Mouse (Mus musculus) midbrain, embryonic 11.5 days (tissue): ENCODE measurements around the gene Opcml. TPM values are rescaled to one million over a fixed set of nuclear protein-coding genes. Genes with fewer than 3 reads are reported as not detected.

Source experiments
- ATAC-seq: fragments of 200-750 bp; cut with Nextera tagmentation; 2 replicates; pipeline ENCODE4 v1.8.0; 2017; ENCODE audit warnings: moderate TSS enrichment, moderate library complexity; ENCODE audit not compliant: low FRiP score
- DNase-seq: peaks from one replicate; pipeline ENCODE4 v3.0.0; 2015; ENCODE audit warnings: low spot score; ENCODE audit errors: missing footprints
- H3K27ac ChIP-seq: fragments of 300-500 bp; sonication (generic); 2 replicates; pipeline ENCODE4 v1.5.1; 2014; ENCODE audit warnings: low read depth, low read length
- H3K27me3 ChIP-seq: fragments of 300-500 bp; sonication (generic); 2 replicates; pipeline ENCODE4 v1.6.1; 2014; ENCODE audit warnings: mild to moderate bottlenecking, low read length, moderate library complexity, mixed read lengths; ENCODE audit not compliant: control insufficient read depth, insufficient read depth
- H3K36me3 ChIP-seq: fragments of 300-500 bp; sonication (generic); 2 replicates; pipeline ENCODE4 v1.6.1; 2014; ENCODE audit warnings: mild to moderate bottlenecking, low read length, moderate library complexity, mixed read lengths; ENCODE audit not compliant: control insufficient read depth, insufficient read depth
- H3K4me1 ChIP-seq: fragments of 300-500 bp; sonication (generic); 2 replicates; pipeline ENCODE4 v1.6.1; 2014; ENCODE audit warnings: low read length; ENCODE audit not compliant: control insufficient read depth, insufficient read depth
- H3K4me2 ChIP-seq: fragments of 300-500 bp; sonication (generic); 2 replicates; pipeline ENCODE4 v1.6.1; 2014; ENCODE audit warnings: mild to moderate bottlenecking, moderate library complexity
- H3K4me3 ChIP-seq: fragments of 300-500 bp; sonication (generic); 2 replicates; pipeline ENCODE4 v1.5.1; 2014; ENCODE audit warnings: low read depth, low read length
- H3K9ac ChIP-seq: fragments of 300-500 bp; sonication (generic); 2 replicates; pipeline ENCODE4 v1.6.1; 2014; ENCODE audit warnings: low read length
- H3K9me3 ChIP-seq: fragments of 300-500 bp; sonication (generic); 2 replicates; pipeline ENCODE4 v1.6.1; 2016; ENCODE audit warnings: low read length; ENCODE audit not compliant: control insufficient read depth
- WGBS: fragments of 180-500 bp; shearing (Covaris S2); extraction: QIAGEN DNeasy Blood & Tissue Kit; methylation state at CpG from one replicate; pipeline ENCODE4 v1.1.7; 2014; 5-methylcytosine and 5-hydroxymethylcytosine counted together
- polyA plus RNA-seq: library from polyadenylated mRNA; unstranded; fragments of >200 nt; fragmentation: Nextera tagmentation; extraction: Ambion mirVana; gene quantifications from 2 replicates; pipeline ENCODE4 v1.2.1, GENCODE M21; 2014

Gene Opcml
- polyA plus RNA-seq, 1 experiment from 2014 or later = 3.2 TPM

DNA sequence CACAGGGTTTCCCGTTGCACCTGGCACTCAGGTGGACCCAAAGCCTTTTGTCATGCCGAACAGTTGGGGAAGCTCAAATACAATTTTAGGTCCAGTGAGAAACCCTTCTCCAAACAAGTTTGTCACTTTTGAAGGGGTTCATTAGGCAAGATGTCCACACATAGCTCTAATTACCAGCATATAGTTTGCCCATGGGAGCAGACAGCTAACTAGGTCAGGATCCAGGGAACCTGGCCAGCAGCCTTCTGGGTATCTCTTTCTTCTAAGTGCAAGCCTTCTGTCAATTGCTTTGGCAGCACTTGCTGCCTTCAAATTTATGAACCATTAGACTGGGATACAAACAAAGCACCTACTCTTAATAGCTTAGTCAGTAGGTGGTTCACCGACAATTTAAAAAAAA lies 653.9 kb downstream of the Opcml start:
- Histone ChIP-seq H3K27ac (no peak overlapping the region), H3K4me2 (no peak overlapping the region), H3K9me3 (no peaks in the 10 kb centered on the region), H3K4me1 (no peaks in the 10 kb centered on the region), H3K27me3 (no peaks in the 10 kb centered on the region), H3K9ac (no peak overlapping the region), H3K4me3 (no peak overlapping the region), H3K36me3 (no peaks in the 10 kb centered on the region)
- DNase-seq = no peak
- 89% methylated on average over 3 of the region's 3 CpGs for WGBS
- no peak for ATAC-seq

DNA sequence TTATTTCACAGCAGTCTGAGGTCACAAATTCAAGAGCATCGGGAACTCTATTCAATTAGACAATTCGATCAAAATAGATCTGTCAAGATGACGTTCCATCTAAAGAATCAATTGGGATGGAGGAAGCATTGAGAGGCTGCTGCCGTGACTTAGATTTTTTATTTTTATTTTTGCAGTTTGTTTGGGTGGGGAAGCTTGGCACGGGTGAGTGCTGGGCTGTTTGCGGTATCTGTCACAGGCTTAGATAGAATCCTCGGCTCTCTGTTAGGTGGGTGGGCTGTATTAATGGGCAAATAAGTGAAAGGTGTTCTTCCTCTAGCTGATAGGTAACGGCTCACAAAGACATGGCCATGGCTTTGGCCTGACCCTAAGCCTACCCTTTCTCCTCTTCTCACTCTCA lies 654.4 kb downstream of the Opcml start:
- 79% methylated on average over 8 of the region's 8 CpGs for WGBS
- Histone ChIP-seq H3K9ac (no peak overlapping the region), H3K36me3 (no peaks in the 10 kb centered on the region), H3K4me2 (no peak overlapping the region), H3K9me3 (no peaks in the 10 kb centered on the region), H3K27me3 (no peaks in the 10 kb centered on the region), H3K4me3 (no peak overlapping the region), H3K4me1 (no peaks in the 10 kb centered on the region), H3K27ac (no peak overlapping the region)
- DNase-seq (no peak), ATAC-seq (no peak)

DNA sequence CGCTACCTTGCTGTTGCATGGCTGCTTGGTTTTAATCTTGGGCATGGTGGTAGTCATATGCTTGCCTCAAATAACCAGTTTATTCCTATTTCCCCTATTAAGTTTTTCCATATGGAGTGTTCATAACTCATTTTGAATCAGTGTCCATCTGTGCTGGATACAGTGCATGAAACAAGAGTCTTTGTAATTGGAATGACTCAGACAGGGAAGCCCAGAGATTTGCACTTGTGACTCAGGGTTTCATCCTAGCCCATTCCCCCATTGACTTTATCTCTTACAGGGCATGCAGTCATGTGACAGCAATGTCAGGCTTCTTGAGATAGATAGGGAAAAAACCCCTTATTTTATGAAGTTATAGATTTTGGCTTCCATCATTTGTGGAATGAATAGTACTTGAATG lies 655.3 kb downstream of the Opcml start:
- Histone ChIP-seq H3K9me3 (no peaks in the 10 kb centered on the region), H3K27ac (no peak overlapping the region), H3K4me3 (no peak overlapping the region), H3K4me1 (no peaks in the 10 kb centered on the region), H3K27me3 (no peaks in the 10 kb centered on the region), H3K9ac (no peak overlapping the region), H3K36me3 (no peaks in the 10 kb centered on the region), H3K4me2 (no peak overlapping the region)
- 83% methylated on average over 1 of the region's 1 CpGs for WGBS
- no peak for ATAC-seq
- DNase-seq = no peak

- Histone ChIP-seq H3K4me2 (no peak overlapping the region), H3K4me3 (no peak overlapping the region), H3K27me3 (no peaks in the 10 kb centered on the region), H3K27ac (no peak overlapping the region), H3K4me1 (no peaks in the 10 kb centered on the region), H3K9me3 (no peaks in the 10 kb centered on the region), H3K9ac (no peak overlapping the region), H3K36me3 (no peaks in the 10 kb centered on the region)
- WGBS = 56% methylated on average over 4 of the region's 4 CpGs
- DNase-seq = no peak
- ATAC-seq = no peak
Observed at GRCm38 (mm10) chr9:28446278-28447064, 655.9 kb downstream of the Opcml start.

- Histone ChIP-seq H3K27me3 (no peaks in the 10 kb centered on the region), H3K4me3 (no peak overlapping the region), H3K27ac (no peak overlapping the region), H3K4me1 (no peaks in the 10 kb centered on the region), H3K9ac (no peak overlapping the region), H3K36me3 (no peaks in the 10 kb centered on the region), H3K4me2 (no peak overlapping the region), H3K9me3 (no peaks in the 10 kb centered on the region)
- no peak for DNase-seq
- WGBS = 70% methylated on average over 2 of the region's 2 CpGs
- no peak for ATAC-seq
Observed at GRCm38 (mm10) chr9:28452509-28452908, 661.9 kb downstream of the Opcml start.

DNA sequence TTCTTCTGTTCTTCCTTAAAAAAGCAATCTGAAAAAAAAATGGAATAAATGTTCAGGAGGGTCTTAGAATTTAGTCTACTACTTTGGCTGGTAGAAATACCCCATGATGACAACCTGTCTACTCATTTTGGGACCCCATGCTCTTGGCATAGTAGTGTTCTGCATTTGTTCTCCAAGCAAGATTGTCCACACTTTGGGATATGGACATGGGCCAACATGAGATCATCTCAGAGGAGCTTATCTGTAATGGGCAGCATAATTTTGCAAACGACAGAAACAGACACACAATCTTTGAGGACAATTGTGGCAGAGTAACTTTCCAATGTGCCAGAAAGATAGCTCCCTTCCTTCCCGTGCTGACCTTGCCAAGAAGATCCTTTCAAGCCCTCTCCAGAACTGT lies 662.5 kb downstream of the Opcml start:
- Histone ChIP-seq H3K9me3 (no peaks in the 10 kb centered on the region), H3K36me3 (no peaks in the 10 kb centered on the region), H3K4me2 (no peak overlapping the region), H3K4me3 (no peak overlapping the region), H3K27ac (no peak overlapping the region), H3K9ac (no peak overlapping the region), H3K27me3 (no peaks in the 10 kb centered on the region), H3K4me1 (no peaks in the 10 kb centered on the region)
- 66% methylated on average over 2 of the region's 2 CpGs for WGBS
- ATAC-seq (no peak), DNase-seq (no peak)

DNA sequence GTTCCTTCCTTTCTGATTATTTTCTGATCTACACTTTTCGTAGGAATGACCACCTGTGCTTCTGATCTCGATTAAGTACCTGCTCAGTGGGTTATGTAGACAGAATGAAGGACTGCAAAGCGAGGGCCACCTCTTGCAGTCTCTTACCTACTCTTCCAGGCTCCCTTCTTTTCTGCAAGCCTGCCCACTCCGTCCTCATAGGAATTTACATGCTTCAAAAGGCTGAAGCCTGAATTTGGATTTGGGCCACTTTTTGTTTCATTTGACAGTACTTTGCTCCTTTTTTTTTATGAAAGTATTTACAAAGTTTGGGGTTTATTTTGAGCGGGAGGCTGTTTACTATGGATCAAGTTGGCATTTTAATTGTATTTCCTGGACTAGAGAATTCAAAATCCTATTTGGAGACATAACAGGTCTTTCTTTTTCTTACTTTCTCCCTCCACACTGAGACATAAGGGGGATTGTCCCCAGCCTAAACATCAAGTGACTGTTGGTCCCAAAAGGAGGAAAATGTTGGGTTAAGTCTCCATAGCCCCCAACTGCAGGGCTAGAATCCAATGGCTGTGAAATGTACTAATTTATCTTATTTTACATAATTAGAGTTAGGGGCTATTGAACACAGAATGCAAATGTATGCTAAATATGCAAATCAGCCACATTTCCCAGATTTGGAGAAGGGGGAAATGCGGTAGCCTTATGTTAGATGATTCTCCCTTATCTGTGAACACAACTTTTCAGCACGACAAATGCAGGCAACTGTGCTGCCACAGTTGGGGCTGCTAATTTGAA lies 667.6 kb downstream of the Opcml start:
- no peaks in the 10 kb centered on the region for H3K36me3 ChIP-seq
- H3K4me3 ChIP-seq = no peak overlapping the region
- H3K27ac ChIP-seq = no peak overlapping the region
- no peaks in the 10 kb centered on the region for H3K4me1 ChIP-seq
- no peaks in the 10 kb centered on the region for H3K9me3 ChIP-seq
- no peak overlapping the region for H3K4me2 ChIP-seq
- DNase-seq (no peak), ATAC-seq (no peak)
- H3K27me3 ChIP-seq = no peaks in the 10 kb centered on the region
- no peak overlapping the region for H3K9ac ChIP-seq
- WGBS = 76% methylated on average over 7 of the region's 7 CpGs

- 86% methylated on average over 6 of the region's 6 CpGs for WGBS
Observed at GRCm38 (mm10) chr9:28463622-28464021, 673.0 kb downstream of the Opcml start.

GRCm38 (mm10) chr9:28469419-28469818 lies 678.8 kb downstream of the Opcml start:
- Histone ChIP-seq H3K4me3 (no peak overlapping the region), H3K9ac (no peak overlapping the region), H3K9me3 (no peaks in the 10 kb centered on the region), H3K36me3 (no peaks in the 10 kb centered on the region), H3K27ac (no peak overlapping the region), H3K4me2 (no peak overlapping the region), H3K27me3 (no peaks in the 10 kb centered on the region), H3K4me1 (no peaks in the 10 kb centered on the region)
- no peak for DNase-seq
- 92% methylated on average over 6 of the region's 6 CpGs for WGBS
- no peak for ATAC-seq

More at GRCm38 (mm10) chr9:28463622-28464021, 673.0 kb downstream of the Opcml start:
- no peak overlapping the region for H3K4me2 ChIP-seq
- H3K4me3 ChIP-seq = no peak overlapping the region
- H3K27ac ChIP-seq = no peak overlapping the region
- H3K36me3 ChIP-seq = no peaks in the 10 kb centered on the region
- DNase-seq = no peak
- H3K9ac ChIP-seq = no peak overlapping the region
- no peaks in the 10 kb centered on the region for H3K9me3 ChIP-seq
- H3K27me3 ChIP-seq = no peaks in the 10 kb centered on the region
- no peaks in the 10 kb centered on the region for H3K4me1 ChIP-seq
- ATAC-seq = no peak
